Mouse (Mus musculus) telencephalon, adult 2 months (tissue): ENCODE results near the gene Ctu2.
A peak's percentile ranks its signal among the peaks of the same experiment; 100 is the strongest.

Experiments used
- DNase-seq: peaks from one replicate; pipeline ENCODE4 v3.0.0-alpha.2; 2011; ENCODE audit warnings: low read depth, low spot score

Gene Ctu2

DNA sequence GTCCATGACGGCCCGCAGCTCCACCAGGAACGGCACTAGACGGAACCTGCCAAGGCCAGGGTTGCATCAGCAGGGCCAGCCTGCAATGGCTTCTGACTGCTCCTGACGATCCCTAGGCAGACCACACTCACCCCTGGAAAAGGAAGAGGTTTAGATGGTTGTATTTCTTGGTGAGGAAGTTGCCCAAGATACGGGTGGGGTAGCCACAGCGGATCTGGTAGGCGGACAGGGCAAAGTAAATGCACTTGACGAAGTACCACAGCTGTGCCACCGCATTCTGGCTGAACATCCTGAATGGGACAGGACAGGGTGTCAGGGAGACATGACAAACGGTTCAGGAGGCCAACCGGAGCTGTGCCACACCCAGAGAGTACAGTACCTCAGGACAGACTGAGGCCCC lies 8.9 kb downstream of the Ctu2 start:
- DNase-seq: no peak

DNA sequence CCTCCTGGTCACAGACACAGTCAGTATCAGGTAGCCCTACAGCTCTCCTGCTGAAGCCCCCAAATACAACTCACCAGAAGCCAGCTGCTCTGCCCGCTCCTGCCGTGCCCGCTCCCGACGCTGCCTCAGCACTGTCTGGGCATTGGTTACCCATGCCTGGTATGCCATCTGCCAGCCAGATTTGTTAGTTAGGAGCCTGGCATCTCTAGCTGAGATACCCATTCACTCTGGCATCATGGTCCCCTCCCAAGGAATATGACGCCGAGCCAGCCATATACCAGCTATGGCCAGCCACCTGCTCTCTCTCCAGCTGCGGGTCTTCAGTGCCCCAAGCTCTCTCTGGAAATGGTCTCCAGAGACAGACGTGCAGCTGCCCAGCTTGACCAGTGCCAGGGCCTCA lies 12.4 kb downstream of the Ctu2 start:
- DNase-seq: no peak

DNA sequence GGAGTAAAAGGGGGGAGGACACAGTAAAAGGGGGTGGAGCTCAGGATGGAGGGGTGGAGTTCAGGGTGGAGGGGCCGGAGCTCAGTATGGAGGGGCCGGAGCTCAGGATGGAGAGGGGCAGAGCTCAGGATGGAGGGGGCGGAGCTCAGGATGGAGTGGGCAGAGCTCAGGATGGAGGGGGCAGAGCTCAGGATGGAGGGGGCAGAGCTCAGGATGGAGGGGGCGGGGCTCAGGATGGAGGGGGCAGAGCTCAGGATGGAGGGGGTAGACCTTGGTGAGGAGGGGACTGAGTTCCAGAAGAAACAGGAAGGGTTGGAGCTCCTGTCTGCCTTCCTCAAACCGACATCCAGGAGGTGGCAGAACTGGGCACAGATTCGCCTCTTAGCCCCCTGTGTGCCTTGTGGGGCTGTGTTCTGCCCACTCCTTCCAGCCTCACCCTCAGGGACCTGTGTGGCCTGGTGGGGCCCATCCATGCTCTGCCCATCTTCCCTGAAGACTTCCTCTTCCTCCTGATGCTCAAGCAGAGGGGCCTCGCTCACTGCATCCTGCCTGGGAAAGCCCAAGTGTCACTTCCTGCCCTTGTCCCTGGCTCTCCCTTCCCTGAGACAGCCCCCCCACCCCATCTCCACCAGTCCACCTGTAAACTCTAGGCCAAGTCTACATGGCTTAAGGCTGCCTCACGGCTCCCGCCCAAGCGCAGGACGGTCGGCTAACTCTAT lies 21.2 kb downstream of the Ctu2 start:
- DNase-seq: no peak

DNA sequence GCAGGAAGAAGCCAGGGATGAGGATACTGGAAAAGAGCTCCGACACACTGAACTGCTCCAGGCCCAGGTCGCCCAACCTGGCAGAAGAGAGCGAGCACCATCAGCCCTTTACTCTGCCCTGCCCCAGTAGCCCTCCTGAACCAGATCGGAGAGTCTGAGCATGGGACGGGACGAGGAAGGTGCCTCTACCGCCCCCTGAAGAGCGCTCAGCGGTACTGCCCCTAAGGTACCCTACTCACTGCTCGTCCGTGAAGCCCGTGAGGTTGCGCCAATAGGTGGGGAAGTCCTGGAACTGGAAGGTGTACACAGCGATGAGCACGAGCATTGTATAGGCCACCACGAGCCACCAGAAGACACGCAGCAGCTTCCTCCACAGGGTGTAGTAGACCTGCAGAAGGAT lies 22.0 kb downstream of the Ctu2 start:
- no peak for DNase-seq

DNA sequence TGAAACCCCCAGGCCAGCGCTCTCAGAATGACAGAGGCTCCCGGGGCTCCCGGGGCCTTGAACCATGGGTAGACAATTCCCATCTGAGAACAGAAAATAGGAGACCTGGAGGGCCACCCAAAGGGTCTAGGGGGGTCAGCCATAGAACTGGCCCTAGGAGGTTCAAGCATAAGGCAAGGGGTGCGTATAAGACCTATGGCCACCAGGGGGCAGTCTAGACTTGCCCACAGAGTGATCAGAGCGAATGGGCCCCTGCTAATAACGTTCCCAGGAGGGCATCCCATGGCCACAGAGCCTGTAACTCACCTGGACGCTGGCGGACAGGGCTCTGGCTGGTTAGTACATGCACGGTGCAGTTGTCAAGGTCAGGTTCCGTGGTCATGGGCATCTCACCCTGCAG lies 24.9 kb downstream of the Ctu2 start:
- DNase-seq: peak; percentile 28

DNA sequence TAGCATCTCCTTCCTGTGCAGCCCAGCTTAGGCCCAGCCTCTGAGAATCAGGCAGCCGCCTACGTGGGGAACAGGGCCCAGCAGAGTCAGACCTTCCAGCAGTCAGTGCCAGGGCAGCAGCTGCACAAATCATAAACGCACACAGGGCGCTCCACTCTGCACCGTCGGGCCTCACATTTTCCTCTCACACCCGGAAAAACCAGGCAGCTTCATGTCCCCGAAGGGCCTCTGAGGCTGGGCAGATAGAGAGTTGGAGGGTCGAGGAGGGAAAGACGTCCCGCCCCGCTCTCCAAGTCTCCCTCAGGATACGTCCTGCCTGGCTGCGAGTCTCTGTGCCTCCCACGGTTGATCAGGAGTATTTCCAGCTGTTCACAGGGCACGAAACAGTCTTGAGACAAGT lies 35.6 kb downstream of the Ctu2 start:
- no peak for DNase-seq

DNA sequence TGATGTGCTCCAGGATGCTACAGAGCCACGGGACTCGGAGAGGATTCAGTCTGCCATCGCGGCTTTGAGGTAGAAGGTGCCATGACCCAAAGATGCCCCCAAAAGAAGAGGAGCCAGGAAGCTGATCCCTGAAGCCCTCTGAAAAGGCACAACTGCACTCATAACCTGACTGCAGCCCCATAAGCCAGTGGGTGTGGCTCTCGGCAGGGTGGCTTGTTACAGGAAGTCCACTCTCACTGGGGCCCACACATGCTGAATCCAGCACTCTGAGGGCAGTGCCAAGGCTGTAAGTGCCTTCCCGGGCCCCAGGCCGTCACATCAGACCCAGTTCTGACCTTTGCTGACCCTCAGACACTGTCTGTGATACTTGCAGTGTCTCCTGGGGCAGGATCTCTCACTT lies 36.4 kb downstream of the Ctu2 start:
- DNase-seq: no peak

DNA sequence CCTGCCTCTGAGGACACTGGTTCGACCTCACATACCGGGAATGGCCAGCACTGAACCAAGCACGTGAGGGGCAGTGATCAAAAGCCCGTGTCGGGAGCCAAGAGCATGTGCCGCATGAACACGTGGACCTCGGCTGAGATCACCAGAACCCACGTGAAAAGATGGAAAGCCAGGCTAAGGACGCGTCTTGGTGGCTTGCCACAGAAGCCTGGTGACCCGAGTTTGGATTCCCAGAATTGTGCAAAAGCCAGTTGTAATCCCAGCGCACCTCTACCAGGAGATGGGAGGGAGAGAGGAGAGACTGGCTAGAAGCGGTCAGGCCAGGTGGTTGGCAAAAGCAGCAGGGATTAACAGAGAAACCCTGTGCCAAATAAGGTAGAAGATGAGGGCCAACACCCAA lies 39.8 kb downstream of the Ctu2 start:
- DNase-seq: no peak

DNA sequence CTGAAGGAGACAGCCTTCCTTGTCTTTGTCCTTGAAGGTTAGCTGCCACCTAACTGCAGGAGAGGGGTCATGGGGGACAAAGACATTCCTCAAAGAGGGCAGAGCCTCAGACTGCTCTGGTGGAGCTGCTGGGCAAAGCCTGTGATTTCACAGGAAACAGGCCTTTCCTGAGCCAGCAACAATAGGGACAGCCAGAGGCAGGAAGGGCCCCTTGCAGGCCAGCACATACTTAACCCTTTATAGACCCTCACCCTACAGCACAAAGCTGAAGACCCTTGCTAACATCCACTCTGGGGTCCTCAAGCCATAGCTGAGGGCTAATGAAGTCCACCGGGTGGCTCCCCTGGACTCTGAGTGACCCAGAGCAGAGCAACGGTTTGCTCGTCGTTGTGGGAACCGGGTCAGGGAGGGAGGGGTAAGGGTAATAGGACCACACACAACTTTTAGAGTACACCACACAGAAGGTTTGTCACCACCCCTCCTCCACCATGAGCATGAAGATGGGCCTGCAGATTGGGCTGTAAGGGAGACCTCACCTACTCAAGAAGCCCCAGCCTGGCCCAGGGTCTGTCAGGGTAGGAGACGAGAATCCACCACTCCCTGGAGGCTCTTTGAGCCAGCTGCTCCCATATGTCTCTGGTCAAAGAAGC lies 41.7 kb downstream of the Ctu2 start:
- DNase-seq: no peak

DNA sequence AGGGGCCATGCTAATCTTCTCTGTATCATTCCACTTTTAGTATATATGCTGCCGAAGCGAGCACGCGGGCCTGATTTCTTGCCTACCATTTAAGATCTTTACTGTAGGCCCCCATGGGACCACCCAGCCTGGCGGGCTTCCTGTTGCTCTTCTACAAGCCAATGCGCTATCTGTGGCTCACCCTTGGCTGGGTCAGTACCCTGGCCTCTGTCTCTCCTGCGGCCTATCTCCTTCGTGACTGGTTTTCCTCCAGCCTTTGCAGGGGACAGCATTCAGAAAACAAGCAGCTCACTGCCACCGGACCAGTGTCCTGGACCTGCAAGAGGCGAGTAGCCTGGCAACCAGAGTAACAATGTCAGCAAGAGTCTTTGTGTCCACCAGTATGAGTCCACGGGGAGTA lies 44.7 kb downstream of the Ctu2 start:
- DNase-seq: no peak

DNA sequence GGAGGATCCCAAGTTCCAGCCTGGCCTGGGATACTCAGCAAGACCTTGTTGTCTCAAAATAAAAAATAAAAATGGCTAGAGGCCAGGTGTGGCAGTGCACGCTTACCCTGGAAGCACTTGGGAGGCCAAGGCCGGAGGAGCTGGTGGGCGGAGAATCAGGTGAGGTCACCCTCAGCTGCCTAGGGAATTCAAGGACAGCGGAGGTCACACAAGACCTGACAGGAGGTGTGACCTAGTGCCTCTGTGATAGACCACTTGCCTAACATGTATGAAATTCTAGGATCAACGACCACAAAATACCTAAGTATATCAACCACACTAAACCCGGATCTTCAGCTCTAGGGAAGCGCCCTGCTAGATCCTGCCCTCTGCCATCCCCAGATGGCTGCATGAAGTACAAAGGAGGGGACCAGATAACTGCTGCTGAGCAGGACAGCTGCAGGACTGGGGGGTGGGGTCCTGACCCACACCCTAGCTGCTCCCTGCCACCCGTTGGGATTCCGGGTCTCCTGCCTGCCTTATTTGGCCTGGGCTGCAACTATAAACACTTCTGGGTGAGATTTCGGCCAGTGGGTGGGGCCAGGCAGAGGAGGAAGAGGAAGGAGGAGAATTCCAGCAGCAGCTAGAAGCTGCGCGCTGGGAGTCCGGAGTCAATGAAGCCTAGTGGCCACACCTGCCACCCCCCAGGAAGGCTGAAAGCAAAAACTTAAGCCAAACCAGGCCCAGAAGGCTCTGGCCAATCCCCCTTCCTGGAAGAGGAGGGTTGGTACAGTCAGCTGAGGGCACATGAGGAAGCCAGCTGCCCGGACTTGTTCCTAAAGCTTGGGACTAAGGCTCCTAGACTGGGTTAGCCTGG lies 47.1 kb downstream of the Ctu2 start:
- DNase-seq: no peak

DNA sequence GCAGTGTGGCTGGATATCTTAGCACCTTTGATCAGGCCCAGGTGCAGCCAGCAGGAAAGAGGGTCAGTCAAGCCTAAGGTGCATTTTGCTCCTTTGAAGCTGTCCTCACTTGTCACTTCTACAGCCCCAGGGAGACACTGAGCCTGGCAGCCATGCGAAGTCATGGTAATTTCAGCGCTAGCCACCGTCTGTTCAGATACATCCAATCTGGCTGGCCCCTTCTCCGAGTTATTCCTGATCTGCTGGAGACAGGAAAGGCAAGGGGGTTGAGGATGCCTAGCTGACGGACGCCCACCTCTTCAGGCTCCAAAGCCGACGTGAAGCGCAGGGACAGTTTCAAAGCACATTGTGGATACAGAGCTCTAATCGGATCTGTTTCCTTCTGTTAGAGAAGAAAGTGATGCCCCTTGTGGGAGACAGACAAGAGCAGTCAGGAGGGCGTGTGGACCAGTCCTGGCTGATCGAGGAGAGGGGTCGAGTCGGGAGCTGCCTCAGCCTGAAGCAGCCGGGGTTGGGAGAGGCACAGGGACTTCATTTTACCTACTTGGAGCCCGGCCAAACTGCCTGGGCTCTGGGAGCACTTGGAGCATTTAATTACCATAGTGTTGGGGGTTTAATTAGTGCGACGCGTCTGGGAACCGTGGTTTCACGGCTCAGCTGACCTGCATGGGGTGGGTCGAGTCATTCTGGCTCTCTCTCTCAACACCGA lies 47.9 kb downstream of the Ctu2 start:
- DNase-seq: peak; percentile 21

DNA sequence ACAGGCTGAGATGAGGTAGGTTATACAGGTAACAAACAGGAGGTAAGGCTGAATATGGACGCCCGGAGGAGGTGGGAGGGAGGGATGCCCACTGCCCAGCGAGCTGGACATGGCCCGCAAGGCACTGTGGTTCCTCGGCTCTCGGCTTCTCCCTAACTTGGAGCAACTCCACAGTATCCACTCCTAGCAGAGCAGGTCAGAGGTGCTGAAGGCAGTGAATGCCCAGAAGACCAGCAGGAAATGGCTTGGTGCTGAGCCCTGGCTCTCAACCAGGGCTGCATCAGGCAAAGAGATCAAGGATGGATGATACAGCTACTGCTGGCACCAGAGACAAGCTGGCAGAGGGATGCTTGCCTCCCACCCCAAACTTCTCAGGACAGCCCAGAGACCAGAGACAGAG lies 48.6 kb downstream of the Ctu2 start:
- DNase-seq: no peak

DNA sequence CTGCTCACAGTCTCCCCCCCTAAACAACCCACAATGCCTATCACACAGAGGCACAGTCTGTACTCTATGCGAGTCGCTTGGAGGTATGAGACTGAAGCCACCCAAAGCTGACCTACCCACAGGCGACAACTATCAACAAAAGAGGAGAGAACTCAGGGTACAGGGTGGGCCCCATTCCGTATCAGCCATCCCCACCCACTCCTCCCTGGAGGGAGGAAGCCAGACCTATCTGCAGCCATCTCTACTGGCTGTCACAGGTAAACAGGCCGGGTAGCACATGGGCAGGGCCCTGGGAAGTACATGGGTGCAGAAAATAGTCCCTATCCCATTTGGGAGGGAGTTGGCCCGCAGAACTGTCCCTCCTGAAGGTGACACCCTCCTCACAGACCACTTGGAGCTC lies 49.1 kb downstream of the Ctu2 start:
- DNase-seq: no peak

DNA sequence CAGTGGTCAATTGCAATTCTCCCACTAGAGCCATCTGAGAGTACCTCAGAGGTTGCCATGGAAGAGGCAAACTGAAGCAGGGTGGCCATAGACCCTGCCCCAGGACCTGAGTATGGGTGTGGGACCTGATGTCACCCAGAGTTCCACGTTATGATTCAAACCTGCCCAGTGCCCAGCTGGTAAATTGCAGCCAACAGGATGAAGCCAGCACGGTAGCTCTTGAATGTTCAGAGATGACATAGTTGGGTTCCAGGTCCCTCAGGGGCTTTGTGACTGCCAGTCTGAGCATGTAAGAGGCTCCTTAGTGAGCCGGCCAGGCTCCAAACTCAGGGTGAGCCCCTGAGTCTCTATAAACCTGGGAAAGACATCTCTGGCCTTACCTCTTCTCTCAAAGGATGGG lies 50.1 kb downstream of the Ctu2 start:
- no peak for DNase-seq

DNA sequence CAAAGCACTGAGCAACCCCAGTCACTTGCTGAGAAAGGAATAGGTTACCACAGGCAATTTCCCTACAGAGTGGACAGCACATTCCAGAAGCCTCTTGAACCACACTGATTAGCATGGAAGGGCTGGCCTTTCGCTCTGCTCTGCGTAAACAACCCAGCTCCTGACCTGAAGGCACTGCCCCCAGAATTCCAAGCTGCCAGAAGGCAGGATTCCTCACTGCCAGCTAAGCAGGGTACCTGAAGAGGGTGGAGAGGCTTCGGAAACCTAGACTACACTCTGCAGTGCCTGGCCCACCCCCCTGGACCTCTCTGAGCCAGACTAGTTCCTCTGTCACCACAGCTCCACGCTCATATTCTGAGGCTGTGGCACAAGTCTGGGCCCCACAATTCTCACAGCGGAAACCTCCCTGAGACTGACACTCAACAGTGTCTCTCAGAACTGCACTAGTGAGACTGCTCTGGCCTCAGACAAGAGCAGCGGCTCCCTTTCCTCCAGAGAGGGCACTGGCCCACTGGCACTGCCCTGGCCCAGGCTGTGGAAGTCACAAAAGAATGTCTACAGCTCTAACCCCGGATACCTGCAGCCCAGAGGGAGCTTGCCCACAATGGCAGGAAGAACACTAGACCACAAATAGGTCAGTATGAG lies 50.7 kb downstream of the Ctu2 start:
- no peak for DNase-seq

DNA sequence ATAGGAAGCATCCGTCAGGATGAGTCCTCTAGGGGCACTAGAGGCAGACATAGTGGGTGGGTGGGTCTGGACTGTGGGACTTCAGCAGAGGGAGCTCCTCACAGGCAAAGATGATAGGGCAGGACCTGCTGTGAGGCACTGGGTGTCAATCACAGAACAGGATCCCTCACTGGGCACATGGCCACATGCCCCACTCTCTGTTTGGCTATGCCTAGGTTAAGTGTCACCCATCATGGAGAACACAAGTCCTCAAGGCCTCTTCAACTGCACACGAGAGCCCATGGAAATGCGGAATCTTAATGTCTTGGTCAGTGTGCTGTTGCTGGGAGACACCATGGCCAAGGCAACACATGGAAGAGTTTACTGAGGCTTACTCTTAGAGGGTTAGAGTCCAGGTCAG lies 52.0 kb downstream of the Ctu2 start:
- no peak for DNase-seq

DNA sequence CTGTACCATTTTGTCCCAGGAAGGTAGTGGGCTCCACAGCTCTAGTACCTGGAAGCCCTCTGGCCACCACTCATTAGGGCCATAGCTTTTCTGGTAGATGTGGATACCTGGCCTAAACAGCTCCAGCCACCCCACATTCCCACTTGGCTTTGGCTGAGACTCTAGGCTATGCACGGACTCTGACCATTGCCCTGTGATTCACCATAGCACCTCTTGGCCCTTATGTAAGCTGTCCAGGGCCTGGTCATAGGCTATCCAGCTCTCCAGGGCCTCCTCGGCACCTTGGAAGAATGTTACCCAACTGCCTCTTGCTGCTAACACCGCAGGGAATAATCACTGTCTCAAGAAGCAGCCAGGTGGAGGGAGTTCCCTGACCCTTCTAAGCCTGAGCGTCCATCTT lies 53.2 kb downstream of the Ctu2 start:
- no peak for DNase-seq

DNA sequence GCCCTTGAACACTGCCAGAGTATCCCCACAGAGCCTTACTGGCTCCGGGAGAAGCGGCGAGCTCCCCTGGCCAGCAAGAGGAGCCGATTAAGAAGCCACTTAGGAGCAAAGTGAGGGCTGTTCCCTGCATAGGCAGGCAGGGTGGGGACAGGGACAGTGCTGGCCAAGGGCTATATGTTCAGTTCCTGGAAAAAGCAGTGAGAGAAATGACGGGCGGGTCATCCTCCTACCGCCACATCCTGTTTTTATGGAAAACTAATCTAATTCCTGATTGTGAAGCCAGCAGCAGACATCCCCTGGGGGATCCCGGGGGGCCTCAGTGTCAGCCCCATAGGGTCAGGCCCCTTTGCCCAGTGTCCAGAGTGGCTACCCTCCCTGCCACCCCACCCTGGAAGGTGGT lies 55.4 kb downstream of the Ctu2 start:
- DNase-seq: no peak
